Mouse (Mus musculus): ENCODE results near the gene Txnip. TPM values are rescaled to one million over a fixed set of nuclear protein-coding genes. Genes with fewer than 3 reads are reported as not detected.

Gene Txnip
- polyA plus RNA-seq, 1 experiment, result 75.5 TPM

- TF ChIP-seq POLR2A (IDR thresholded peaks at IDR 0.05; ENCODE audit: control insufficient read depth, low read depth, low read length) (no peak), CTCF (IDR thresholded peaks at IDR 0.05; ENCODE audit: control insufficient read depth, insufficient read depth, insufficient replicate concordance, low read depth, low read length) (no peak)
- no peak overlapping the region for H3K4me3 ChIP-seq (ENCODE audit: control insufficient read depth, low read depth, low read length)
These were observed 23.4 kb downstream of the Txnip start for GRCm38 (mm10) chr3:96581141-96581540.

GRCm38 (mm10) chr3:96581771-96582515 is 24.2 kb downstream of the Txnip start:
- H3K36me3 ChIP-seq (ENCODE audit: control insufficient read depth, insufficient read depth, low read length), result no peaks in the 10 kb centered on the region
- H3K4me1 ChIP-seq (ENCODE audit: control insufficient read depth, insufficient read depth, low read length), result peaks cover 14% of the 10 kb centered on the region
- no peak overlapping the region for H3K27ac ChIP-seq (ENCODE audit: control insufficient read depth, insufficient read depth, low read depth, low read length)
- TF ChIP-seq POLR2A (IDR thresholded peaks at IDR 0.05; ENCODE audit: control insufficient read depth, low read depth, low read length) (no peak), CTCF (IDR thresholded peaks at IDR 0.05; ENCODE audit: control insufficient read depth, insufficient read depth, insufficient replicate concordance, low read depth, low read length) (no peak)
- no peak overlapping the region for H3K4me3 ChIP-seq (ENCODE audit: control insufficient read depth, low read depth, low read length)
- H3K27me3 ChIP-seq (ENCODE audit: control insufficient read depth, insufficient read depth, low read length), result no peaks in the 10 kb centered on the region

More at GRCm38 (mm10) chr3:96581141-96581540, 23.4 kb downstream of the Txnip start:
- Histone ChIP-seq H3K27me3 (ENCODE audit: control insufficient read depth, insufficient read depth, low read length) (no peaks in the 10 kb centered on the region), H3K27ac (ENCODE audit: control insufficient read depth, insufficient read depth, low read depth, low read length) (no peak overlapping the region), H3K4me1 (ENCODE audit: control insufficient read depth, insufficient read depth, low read length) (peaks cover 20% of the 10 kb centered on the region), H3K36me3 (ENCODE audit: control insufficient read depth, insufficient read depth, low read length) (no peaks in the 10 kb centered on the region)

GRCm38 (mm10) chr3:96583386-96583785 is 25.6 kb downstream of the Txnip start:
- no peaks in the 10 kb centered on the region for H3K36me3 ChIP-seq (ENCODE audit: control insufficient read depth, insufficient read depth, low read length)
- TF ChIP-seq POLR2A (IDR thresholded peaks at IDR 0.05; ENCODE audit: control insufficient read depth, low read depth, low read length) (no peak), CTCF (IDR thresholded peaks at IDR 0.05; ENCODE audit: control insufficient read depth, insufficient read depth, insufficient replicate concordance, low read depth, low read length) (no peak)
- H3K4me3 ChIP-seq (ENCODE audit: control insufficient read depth, low read depth, low read length), result no peak overlapping the region
- no peaks in the 10 kb centered on the region for H3K27me3 ChIP-seq (ENCODE audit: control insufficient read depth, insufficient read depth, low read length)
- H3K27ac ChIP-seq (ENCODE audit: control insufficient read depth, insufficient read depth, low read depth, low read length), result no peak overlapping the region
- peaks cover 8% of the 10 kb centered on the region for H3K4me1 ChIP-seq (ENCODE audit: control insufficient read depth, insufficient read depth, low read length)

- no peak overlapping the region for H3K27ac ChIP-seq (ENCODE audit: control insufficient read depth, insufficient read depth, low read depth, low read length)
- H3K4me1 ChIP-seq (ENCODE audit: control insufficient read depth, insufficient read depth, low read length), result peaks cover 4% of the 10 kb centered on the region
- H3K4me3 ChIP-seq (ENCODE audit: control insufficient read depth, low read depth, low read length), result no peak overlapping the region
- no peak for TF ChIP-seq POLR2A (IDR thresholded peaks at IDR 0.05; ENCODE audit: control insufficient read depth, low read depth, low read length)
- TF ChIP-seq CTCF (IDR thresholded peaks at IDR 0.05; ENCODE audit: control insufficient read depth, insufficient read depth, insufficient replicate concordance, low read depth, low read length), result no peak
- H3K36me3 ChIP-seq (ENCODE audit: control insufficient read depth, insufficient read depth, low read length), result no peaks in the 10 kb centered on the region
- H3K27me3 ChIP-seq (ENCODE audit: control insufficient read depth, insufficient read depth, low read length), result no peaks in the 10 kb centered on the region
These were observed 32.9 kb downstream of the Txnip start for GRCm38 (mm10) chr3:96590657-96591056.

- H3K4me3 ChIP-seq (ENCODE audit: control insufficient read depth, low read depth, low read length), result peak overlapping the region; percentile 98
- peaks cover 23% of the 10 kb centered on the region for H3K4me1 ChIP-seq (ENCODE audit: control insufficient read depth, insufficient read depth, low read length)
- H3K27ac ChIP-seq (ENCODE audit: control insufficient read depth, insufficient read depth, low read depth, low read length), result peak overlapping the region; percentile 96
- TF ChIP-seq POLR2A (IDR thresholded peaks at IDR 0.05; ENCODE audit: control insufficient read depth, low read depth, low read length) (no peak), CTCF (IDR thresholded peaks at IDR 0.05; ENCODE audit: control insufficient read depth, insufficient read depth, insufficient replicate concordance, low read depth, low read length) (no peak)
- H3K27me3 ChIP-seq (ENCODE audit: control insufficient read depth, insufficient read depth, low read length), result no peaks in the 10 kb centered on the region
- H3K36me3 ChIP-seq (ENCODE audit: control insufficient read depth, insufficient read depth, low read length), result no peaks in the 10 kb centered on the region
These were observed 35.6 kb downstream of the Txnip start for GRCm38 (mm10) chr3:96593374-96593773.

GRCm38 (mm10) chr3:96593790-96594560 is 36.2 kb downstream of the Txnip start, which contains the start of gene Polr3gl:
Gene Polr3gl (minus strand): TSS chr3:96594181.
- Histone ChIP-seq H3K27me3 (ENCODE audit: control insufficient read depth, insufficient read depth, low read length) (no peaks in the 10 kb centered on the region), H3K4me3 (ENCODE audit: control insufficient read depth, low read depth, low read length) (peak within 1 kb of the TSS; percentile 98), H3K4me1 (ENCODE audit: control insufficient read depth, insufficient read depth, low read length) (peaks cover 23% of the 10 kb centered on the region), H3K36me3 (ENCODE audit: control insufficient read depth, insufficient read depth, low read length) (no peaks in the 10 kb centered on the region), H3K27ac (ENCODE audit: control insufficient read depth, insufficient read depth, low read depth, low read length) (peak within 1 kb of the TSS; percentile 96)
- TF ChIP-seq POLR2A (IDR thresholded peaks at IDR 0.05; ENCODE audit: control insufficient read depth, low read depth, low read length), result peak; percentile 89
- TF ChIP-seq CTCF (IDR thresholded peaks at IDR 0.05; ENCODE audit: control insufficient read depth, insufficient read depth, insufficient replicate concordance, low read depth, low read length), result 0 out of 2 replicates have a peak, but pooled peaks have one; percentile 11

GRCm38 (mm10) chr3:96594851-96595250 is 37.1 kb downstream of the Txnip start:
- H3K4me3 ChIP-seq (ENCODE audit: control insufficient read depth, low read depth, low read length), result no peak overlapping the region
- no peaks in the 10 kb centered on the region for H3K36me3 ChIP-seq (ENCODE audit: control insufficient read depth, insufficient read depth, low read length)
- peaks cover 23% of the 10 kb centered on the region for H3K4me1 ChIP-seq (ENCODE audit: control insufficient read depth, insufficient read depth, low read length)
- H3K27ac ChIP-seq (ENCODE audit: control insufficient read depth, insufficient read depth, low read depth, low read length), result no peak overlapping the region
- no peaks in the 10 kb centered on the region for H3K27me3 ChIP-seq (ENCODE audit: control insufficient read depth, insufficient read depth, low read length)
- TF ChIP-seq CTCF (IDR thresholded peaks at IDR 0.05; ENCODE audit: control insufficient read depth, insufficient read depth, insufficient replicate concordance, low read depth, low read length), result no peak
- no peak for TF ChIP-seq POLR2A (IDR thresholded peaks at IDR 0.05; ENCODE audit: control insufficient read depth, low read depth, low read length)
